Mouse (Mus musculus) bone marrow, adult 2 months (tissue): ENCODE results near the gene B3gnt2.

ENCODE experiments used
- CTCF ChIP-seq: fragments of 200-500 bp; IDR thresholded peaks from 2 replicates; pipeline ENCODE4 v1.5.1; 2011; ENCODE audit warnings: low read length, control low read depth; ENCODE audit not compliant: control insufficient read depth, insufficient read depth
- POLR2A ChIP-seq: fragments of 200-500 bp; IDR thresholded peaks from 2 replicates; pipeline ENCODE4 v1.6.1; 2011; ENCODE audit warnings: low read depth, mild to moderate bottlenecking, control low read depth, low read length, borderline replicate concordance; ENCODE audit not compliant: control insufficient read depth

GRCm38 (mm10) chr11:22844754-22845718, 15.7 kb downstream of the B3gnt2 start:
- TF ChIP-seq CTCF: no peak
- TF ChIP-seq POLR2A: no peak
